Mouse (Mus musculus): Measurements from ENCODE around the gene Vmn2r33. TPM values are rescaled to one million over a fixed set of nuclear protein-coding genes. Genes with fewer than 3 reads are reported as not detected.
"Not testable (repeated sequence)": the region's sequence is repeated elsewhere in the genome, so short reads cannot be mapped to it uniquely, and the experiment has no call there.

Gene Vmn2r33
- polyA plus RNA-seq (2012; rRNA removed) = not detected in 2 replicates

- not testable (repeated sequence) for DNase-seq; H3K27ac ChIP-seq (ENCODE audit: insufficient read depth, low read length); H3K4me1 ChIP-seq (ENCODE audit: control insufficient read depth, insufficient read depth, low read length)
Measured at GRCm38 (mm10) chr7:7566686-7567085, at the start of gene Vmn2r33. TSS of gene Vmn2r33 (minus strand) at chr7:7566786.

More at GRCm38 (mm10) chr7:7566686-7567085, at the start of gene Vmn2r33:
- not testable (repeated sequence) for H3K27me3 ChIP-seq (ENCODE audit: control insufficient read depth, insufficient read depth, low read length); H3K4me3 ChIP-seq (replicated peaks; ENCODE audit: insufficient read depth, low read depth, low read length)

Other genes starting within 250 kb of the Vmn2r33 start
- gene Vmn2r30, start 229.2 kb downstream of the Vmn2r33 start, polyA plus RNA-seq (2012; rRNA removed) = 0.03 TPM in 1 of 2 replicates, not detected in the other
- gene Gm45783, start 192.2 kb downstream of the Vmn2r33 start, polyA plus RNA-seq (2012; rRNA removed) = not detected in 2 replicates
- gene Vmn2r31, start 167.1 kb downstream of the Vmn2r33 start, polyA plus RNA-seq (2012; rRNA removed) = not detected in 2 replicates
- gene Vmn2r32, start 86.8 kb downstream of the Vmn2r33 start, polyA plus RNA-seq (2012; rRNA removed) = not detected in 2 replicates
- gene Vmn2r34, start 122.7 kb upstream of the Vmn2r33 start, polyA plus RNA-seq (2012; rRNA removed) = not detected in 2 replicates

All from cerebellum, adult 2 months (tissue).